Mouse (Mus musculus): Measurements from ENCODE around the gene Bscl2.
A peak's percentile ranks its signal among the peaks of the same experiment; 100 is the strongest.
"Not testable (repeated sequence)": the region's sequence is repeated elsewhere in the genome, so short reads cannot be mapped to it uniquely, and the experiment has no call there.

Bscl2 gene

GRCm38 (mm10) chr19:8830664-8831063 is 6.6 kb upstream of the Bscl2 start:
- no peak for DNase-seq (ENCODE audit: low read depth, low spot score)

DNA sequence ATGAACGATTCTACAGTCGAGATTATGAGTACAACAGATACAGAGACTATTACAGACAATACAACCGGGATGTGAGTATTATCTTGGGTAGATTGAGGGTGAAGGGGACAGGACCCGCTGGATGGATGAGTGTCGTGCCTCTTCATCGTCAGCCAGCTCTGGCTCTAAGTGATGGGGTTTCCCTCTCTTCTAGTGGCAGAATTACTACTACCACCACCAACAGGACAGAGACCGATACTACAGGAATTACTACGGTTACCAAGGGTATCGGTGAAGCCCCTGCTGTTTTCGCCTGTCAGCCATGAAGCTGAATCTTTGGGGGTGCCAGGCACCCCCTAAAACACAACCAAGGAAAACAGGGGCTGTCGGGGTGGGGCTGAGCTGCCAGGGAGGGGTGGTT is 6.0 kb upstream of the Bscl2 start:
- DNase-seq (ENCODE audit: low read depth, low spot score) = peak; percentile 51

- DNase-seq (ENCODE audit: low read depth, low spot score) = no peak
These were observed 4.3 kb upstream of the Bscl2 start for GRCm38 (mm10) chr19:8832971-8833370.

DNA sequence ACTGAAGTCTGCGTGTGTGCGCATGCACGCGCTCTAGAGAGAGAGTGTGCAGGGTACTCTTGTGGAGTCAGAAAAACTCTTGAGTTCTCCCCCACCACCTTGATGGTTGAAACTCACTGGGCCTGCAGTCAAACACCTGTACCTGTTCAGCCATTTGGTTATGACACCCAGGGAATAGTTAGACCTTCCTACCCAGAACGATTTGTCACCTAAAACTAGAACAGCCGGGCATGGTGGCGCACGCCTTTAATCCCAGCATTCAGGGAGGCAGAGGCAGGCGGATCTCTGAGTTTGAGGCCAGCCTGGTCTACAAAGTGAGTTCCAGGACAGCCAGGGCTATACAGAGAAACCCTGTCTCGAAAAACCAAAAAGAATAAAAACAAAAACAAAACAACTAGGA is 940 bp upstream of the Bscl2 start:
- DNase-seq (ENCODE audit: low read depth, low spot score) = not testable (repeated sequence)

- no peak for DNase-seq (ENCODE audit: low read depth, low spot score)
These were observed 919 bp downstream of the Bscl2 start for GRCm38 (mm10) chr19:8838041-8838730.

GRCm38 (mm10) chr19:8839103-8839907 is 2.0 kb downstream of the Bscl2 start, which contains the start of gene Gng3:
Gene Gng3, minus strand, starts transcription at chr19:8839194.
- peak; percentile 92 for DNase-seq (ENCODE audit: low read depth, low spot score)

- DNase-seq (ENCODE audit: low read depth, low spot score) = no peak
These were observed 2.9 kb downstream of the Bscl2 start for GRCm38 (mm10) chr19:8839908-8840791.

GRCm38 (mm10) chr19:8841012-8841411 is 3.7 kb downstream of the Bscl2 start:
- DNase-seq (ENCODE audit: low read depth, low spot score) = no peak

- DNase-seq (ENCODE audit: low read depth, low spot score) = no peak
These were observed 5.7 kb downstream of the Bscl2 start for GRCm38 (mm10) chr19:8842961-8843360.

DNA sequence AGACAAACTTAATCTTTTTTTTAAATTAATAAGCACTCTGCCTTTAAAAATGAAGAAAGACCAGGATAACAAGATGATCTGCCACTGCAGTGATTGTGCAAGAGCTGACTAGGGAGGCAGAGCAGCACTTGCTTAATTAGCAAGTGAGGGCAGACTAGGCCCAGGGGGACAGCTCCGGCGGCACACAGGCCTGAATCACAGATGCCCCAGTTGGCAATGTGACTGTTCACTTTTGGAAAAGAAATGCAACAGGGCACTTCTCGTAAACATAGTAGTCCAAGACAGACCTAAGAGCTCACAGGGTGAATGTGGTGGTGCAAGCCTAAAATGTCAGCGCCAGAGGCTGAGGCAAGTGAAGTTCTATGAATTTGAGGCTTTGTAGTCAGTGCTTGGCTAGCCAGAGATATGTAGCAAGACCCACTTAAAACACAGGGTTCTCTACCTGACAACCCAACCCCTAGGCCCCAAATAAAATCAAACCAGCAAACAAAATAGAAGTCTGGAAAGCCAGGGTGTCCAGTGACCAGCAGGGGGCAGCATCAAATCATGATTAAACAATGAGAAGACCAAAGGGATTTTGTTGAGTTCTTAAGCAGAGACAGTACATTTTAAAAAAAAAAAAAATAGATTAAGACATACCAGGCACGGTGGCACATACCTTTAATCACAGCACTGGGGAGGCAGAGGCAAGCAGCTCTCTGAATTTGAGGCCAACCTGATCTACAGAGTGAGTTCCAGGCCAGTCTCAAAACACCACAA is 7.3 kb downstream of the Bscl2 start:
- peak; percentile 80 for DNase-seq (ENCODE audit: low read depth, low spot score)

DNA sequence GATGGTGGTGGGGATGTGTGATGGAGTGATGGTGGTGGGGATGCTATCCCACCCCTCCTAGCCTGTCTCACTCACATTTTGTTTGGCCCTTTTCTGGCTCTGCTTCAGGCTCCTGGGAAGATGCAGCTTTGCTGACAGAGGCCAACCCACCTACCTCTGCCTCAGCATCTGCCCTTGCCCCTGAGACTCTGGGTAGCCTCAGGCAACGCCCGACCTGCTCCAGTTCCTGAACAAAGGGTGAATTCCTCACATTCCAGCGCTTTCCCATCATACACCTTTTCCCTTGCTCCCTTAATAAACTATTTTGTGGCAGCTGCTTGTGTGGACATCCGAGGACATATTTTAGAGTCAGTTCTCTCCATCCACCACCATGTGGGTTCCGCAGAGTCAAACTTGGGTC is 11.1 kb downstream of the Bscl2 start:
- DNase-seq (ENCODE audit: low read depth, low spot score) = peak; percentile 59

DNA sequence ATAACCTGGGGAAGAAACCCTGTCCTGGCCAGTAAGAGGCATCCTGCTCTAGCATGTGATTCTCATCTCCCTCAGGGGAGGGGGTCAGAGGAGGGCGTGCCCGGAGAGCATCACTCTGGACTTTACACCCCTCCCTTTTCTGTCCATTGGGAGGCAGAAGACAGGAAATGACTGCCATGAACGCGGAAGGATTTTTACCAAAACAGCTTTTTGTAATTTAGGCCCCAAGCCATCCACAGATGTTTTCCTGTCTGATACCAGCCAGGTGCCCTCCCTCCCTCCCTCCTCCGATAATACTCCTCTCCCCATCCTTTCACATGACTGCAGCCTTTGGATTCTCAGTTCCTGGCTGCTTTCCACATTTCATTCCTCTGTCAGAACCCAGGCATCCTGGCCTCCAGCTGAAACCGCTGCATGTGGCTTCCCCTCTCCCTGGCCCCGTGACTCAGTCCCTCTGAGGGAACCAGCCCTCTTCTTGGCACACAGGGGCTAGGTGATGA is 13.2 kb downstream of the Bscl2 start, which contains the start of gene Lrrn4cl:
Gene Lrrn4cl (plus strand): TSS at position 367 of the 500 bp plus-strand sequence.
- DNase-seq (ENCODE audit: low read depth, low spot score) = peak; percentile 74

GRCm38 (mm10) chr19:8851639-8852038 is 14.4 kb downstream of the Bscl2 start:
- no peak for DNase-seq (ENCODE audit: low read depth, low spot score)

DNA sequence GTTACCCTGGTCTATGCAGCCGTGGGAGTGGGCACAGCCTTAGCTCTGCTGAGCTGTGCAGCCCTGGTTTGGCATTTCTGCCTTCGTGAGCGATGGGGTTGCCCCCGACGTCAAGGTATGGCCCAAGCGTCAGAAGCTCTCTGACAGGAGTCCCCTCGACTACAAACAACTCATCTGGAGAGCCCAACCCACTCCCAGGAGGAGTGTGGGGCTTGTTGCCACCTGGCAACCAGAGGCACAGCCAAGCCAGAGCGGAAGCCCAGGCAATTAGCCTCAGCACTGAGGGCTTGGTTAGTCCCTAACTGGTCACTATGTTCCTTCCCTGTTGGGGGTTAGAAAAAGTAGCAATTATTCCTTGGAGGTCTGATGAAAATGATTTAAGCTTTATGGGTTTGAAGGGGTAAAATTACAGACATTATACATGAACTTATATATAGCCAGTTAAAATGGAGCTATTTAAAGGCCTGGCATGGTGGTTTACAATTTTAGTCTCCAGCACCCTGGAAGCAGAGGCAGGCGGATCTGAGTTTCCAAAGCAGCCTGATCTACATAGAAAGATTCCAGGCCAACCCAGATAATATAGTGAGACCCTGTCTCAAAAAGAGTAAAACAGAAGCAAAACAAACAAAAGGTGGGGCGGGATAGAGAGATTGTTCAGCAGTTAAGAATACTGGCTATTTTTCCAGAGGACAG is 15.1 kb downstream of the Bscl2 start:
- DNase-seq (ENCODE audit: low read depth, low spot score) = no peak

GRCm38 (mm10) chr19:8853117-8853516 is 15.8 kb downstream of the Bscl2 start:
- DNase-seq (ENCODE audit: low read depth, low spot score) = no peak

- peak; percentile 75 for DNase-seq (ENCODE audit: low read depth, low spot score)
These were observed 20.4 kb downstream of the Bscl2 start for GRCm38 (mm10) chr19:8857689-8858088.

- DNase-seq (ENCODE audit: low read depth, low spot score) = peak; percentile 48
These were observed 21.8 kb downstream of the Bscl2 start for GRCm38 (mm10) chr19:8859018-8859417.

- no peak for DNase-seq (ENCODE audit: low read depth, low spot score)
These were observed 27.0 kb downstream of the Bscl2 start for GRCm38 (mm10) chr19:8864265-8864664.

GRCm38 (mm10) chr19:8870381-8870780 is 33.1 kb downstream of the Bscl2 start:
- not testable (repeated sequence) for DNase-seq (ENCODE audit: low read depth, low spot score)

DNA sequence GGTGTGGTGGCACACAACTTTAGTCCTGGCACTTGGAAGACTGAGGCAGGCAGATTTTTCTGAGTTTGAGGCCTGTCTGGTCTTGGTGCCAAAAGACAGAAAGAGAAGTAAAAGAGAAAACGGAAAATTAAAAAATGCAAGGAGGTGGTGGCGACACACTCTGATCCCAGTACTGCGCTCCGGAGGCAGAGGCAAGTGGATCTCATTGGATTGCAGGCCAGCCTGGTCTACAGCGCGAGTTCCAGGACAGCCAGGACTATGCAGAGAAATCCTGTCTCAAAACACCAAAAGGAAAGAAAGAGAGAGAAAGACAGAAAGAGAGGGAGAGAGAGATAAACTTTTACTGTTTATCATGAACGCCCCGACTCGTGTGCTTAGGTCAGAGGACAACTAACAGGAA is 33.6 kb downstream of the Bscl2 start:
- no peak for DNase-seq (ENCODE audit: low read depth, low spot score)

Data from ES-CJ7 (cell line).